Mouse (Mus musculus) hindbrain, embryonic 11.5 days (tissue): ENCODE measurements at regions not wholly inside any gene's neighbourhood (a gene's known extent, or its start where the extent isn't known, plus 50 kb on each side); places are given as distances from the start of the nearest gene placed in this dataset.

Experiments
- ATAC-seq: fragments of 200-750 bp; cut with Nextera tagmentation; 2 replicates; pipeline ENCODE4 v1.8.0; 2017; ENCODE audit warnings: mild to moderate bottlenecking, moderate TSS enrichment, moderate library complexity; ENCODE audit not compliant: low FRiP score
- DNase-seq: peaks from one replicate; pipeline ENCODE4 v3.0.0-alpha.2; 2015; ENCODE audit warnings: low spot score
- H3K27ac ChIP-seq: fragments of 300-500 bp; sonication (generic); 2 replicates; pipeline ENCODE4 v1.5.1; 2014; ENCODE audit warnings: mild to moderate bottlenecking, low read depth, low read length
- H3K27me3 ChIP-seq: fragments of 300-500 bp; sonication (generic); 2 replicates; pipeline ENCODE4 v1.6.1; 2014; ENCODE audit warnings: mild to moderate bottlenecking, low read length, moderate library complexity, mixed read lengths; ENCODE audit not compliant: control insufficient read depth, insufficient read depth
- H3K36me3 ChIP-seq: fragments of 300-500 bp; sonication (generic); 2 replicates; pipeline ENCODE4 v1.6.1; 2014; ENCODE audit warnings: mild to moderate bottlenecking, low read length, moderate library complexity, mixed read lengths; ENCODE audit not compliant: control insufficient read depth, insufficient read depth
- H3K4me1 ChIP-seq: fragments of 300-500 bp; sonication (generic); replicated peaks from 2 replicates; pipeline ENCODE4 v1.6.1; 2014; ENCODE audit warnings: low read length, mixed read lengths; ENCODE audit not compliant: control insufficient read depth, insufficient read depth
- H3K4me2 ChIP-seq: fragments of 300-500 bp; sonication (generic); replicated peaks from 2 replicates; pipeline ENCODE4 v1.6.1; 2014; ENCODE audit warnings: mild to moderate bottlenecking, low read depth, low read length
- H3K4me3 ChIP-seq: fragments of 300-500 bp; sonication (generic); 2 replicates; pipeline ENCODE4 v1.5.1; 2014; ENCODE audit warnings: low read depth, low read length
- H3K9ac ChIP-seq: fragments of 300-500 bp; sonication (generic); 2 replicates; pipeline ENCODE4 v1.6.1; 2014; ENCODE audit warnings: low read depth, low read length
- H3K9me3 ChIP-seq: fragments of 300-500 bp; sonication (generic); 2 replicates; pipeline ENCODE4 v1.6.1; 2016; ENCODE audit warnings: low read length; ENCODE audit not compliant: control insufficient read depth
- WGBS: fragments of 180-500 bp; shearing (Covaris S2); extraction: QIAGEN DNeasy Blood & Tissue Kit; methylation state at CpG from one replicate; pipeline ENCODE4 v1.1.7; 2014; 5-methylcytosine and 5-hydroxymethylcytosine counted together

- no peaks in the 10 kb centered on the region for H3K27me3 ChIP-seq
- no peak overlapping the region for H3K9ac ChIP-seq
- no peak for DNase-seq
- H3K27ac ChIP-seq: no peak overlapping the region
- H3K36me3 ChIP-seq: no peaks in the 10 kb centered on the region
- H3K4me1 ChIP-seq: no peaks in the 10 kb centered on the region
- no peak overlapping the region for H3K4me3 ChIP-seq
- ATAC-seq: no peak
- H3K4me2 ChIP-seq: no peak overlapping the region
- WGBS: 88% methylated on average over 2 of the region's 2 CpGs
- no peaks in the 10 kb centered on the region for H3K9me3 ChIP-seq
Measured at GRCm38 (mm10) chr12:44145321-44145720, 64.8 kb downstream of the Dnajb9 start.

GRCm38 (mm10) chr12:44139026-44139425, 71.1 kb downstream of the Dnajb9 start:
- no peaks in the 10 kb centered on the region for H3K27me3 ChIP-seq
- no peaks in the 10 kb centered on the region for H3K9me3 ChIP-seq
- H3K9ac ChIP-seq: no peak overlapping the region
- WGBS: 83% methylated on average over 1 of the region's 1 CpGs
- no peak overlapping the region for H3K4me3 ChIP-seq
- H3K4me2 ChIP-seq: no peak overlapping the region
- no peaks in the 10 kb centered on the region for H3K4me1 ChIP-seq
- no peaks in the 10 kb centered on the region for H3K36me3 ChIP-seq
- no peak for ATAC-seq
- no peak overlapping the region for H3K27ac ChIP-seq
- no peak for DNase-seq

GRCm38 (mm10) chr12:44128874-44129273, 81.3 kb downstream of the Dnajb9 start:
- Histone ChIP-seq H3K27me3 (no peaks in the 10 kb centered on the region), H3K9ac (no peak overlapping the region), H3K4me1 (no peaks in the 10 kb centered on the region), H3K4me3 (no peak overlapping the region), H3K27ac (no peak overlapping the region), H3K36me3 (no peaks in the 10 kb centered on the region), H3K4me2 (no peak overlapping the region), H3K9me3 (no peaks in the 10 kb centered on the region)
- WGBS: 88% methylated on average over 8 of the region's 8 CpGs
- no peak for DNase-seq
- ATAC-seq: no peak

GRCm38 (mm10) chr12:44105085-44105484, 105.0 kb downstream of the Dnajb9 start:
- peak; percentile 20 for DNase-seq
- WGBS: 54% methylated on average over 2 of the region's 2 CpGs

GRCm38 (mm10) chr12:44099188-44099587, 110.9 kb downstream of the Dnajb9 start:
- H3K4me3 ChIP-seq: no peak overlapping the region
- H3K27me3 ChIP-seq: no peaks in the 10 kb centered on the region
- H3K27ac ChIP-seq: no peak overlapping the region
- DNase-seq (no peak), ATAC-seq (no peak)
- WGBS: 86% methylated on average over 1 of the region's 1 CpGs
- H3K36me3 ChIP-seq: no peaks in the 10 kb centered on the region
- H3K4me1 ChIP-seq: no peaks in the 10 kb centered on the region
- H3K4me2 ChIP-seq: no peak overlapping the region
- H3K9me3 ChIP-seq: no peaks in the 10 kb centered on the region
- no peak overlapping the region for H3K9ac ChIP-seq

More at GRCm38 (mm10) chr12:44105085-44105484, 105.0 kb downstream of the Dnajb9 start:
- Histone ChIP-seq H3K36me3 (no peaks in the 10 kb centered on the region), H3K9me3 (no peaks in the 10 kb centered on the region), H3K27ac (no peak overlapping the region), H3K27me3 (no peaks in the 10 kb centered on the region), H3K4me2 (no peak overlapping the region), H3K4me1 (no peaks in the 10 kb centered on the region), H3K9ac (no peak overlapping the region), H3K4me3 (no peak overlapping the region)
- ATAC-seq: no peak

- H3K4me2 ChIP-seq: no peak overlapping the region
- H3K36me3 ChIP-seq: no peaks in the 10 kb centered on the region
- WGBS: 90% methylated on average over 5 of the region's 5 CpGs
- H3K27me3 ChIP-seq: no peaks in the 10 kb centered on the region
- ATAC-seq (no peak), DNase-seq (no peak)
- no peak overlapping the region for H3K9ac ChIP-seq
- H3K9me3 ChIP-seq: no peaks in the 10 kb centered on the region
- H3K27ac ChIP-seq: no peak overlapping the region
- no peaks in the 10 kb centered on the region for H3K4me1 ChIP-seq
- H3K4me3 ChIP-seq: no peak overlapping the region
Measured at GRCm38 (mm10) chr12:44071766-44072165, 138.4 kb downstream of the Dnajb9 start.

- Histone ChIP-seq H3K4me2 (no peak overlapping the region), H3K27me3 (no peaks in the 10 kb centered on the region), H3K4me1 (no peaks in the 10 kb centered on the region), H3K27ac (no peak overlapping the region), H3K4me3 (no peak overlapping the region), H3K36me3 (no peaks in the 10 kb centered on the region), H3K9ac (no peak overlapping the region), H3K9me3 (no peaks in the 10 kb centered on the region)
- DNase-seq (no peak), ATAC-seq (no peak)
- WGBS: 95% methylated on average over 2 of the region's 2 CpGs
Measured at GRCm38 (mm10) chr12:44056493-44057163, 153.5 kb downstream of the Dnajb9 start.

- DNase-seq: no peak
- no peak overlapping the region for H3K4me2 ChIP-seq
- no peaks in the 10 kb centered on the region for H3K27me3 ChIP-seq
- H3K36me3 ChIP-seq: no peaks in the 10 kb centered on the region
- no peak overlapping the region for H3K4me3 ChIP-seq
- H3K27ac ChIP-seq: no peak overlapping the region
- WGBS: 77% methylated on average over 2 of the region's 2 CpGs
- H3K4me1 ChIP-seq: no peaks in the 10 kb centered on the region
- H3K9me3 ChIP-seq: no peaks in the 10 kb centered on the region
- H3K9ac ChIP-seq: no peak overlapping the region
- ATAC-seq: no peak
Measured at GRCm38 (mm10) chr12:44045806-44046205, 164.3 kb downstream of the Dnajb9 start.

GRCm38 (mm10) chr12:44044388-44045105, 165.6 kb downstream of the Dnajb9 start:
- ATAC-seq (no peak), DNase-seq (no peak)
- H3K27me3 ChIP-seq: no peaks in the 10 kb centered on the region
- H3K9me3 ChIP-seq: no peaks in the 10 kb centered on the region
- H3K27ac ChIP-seq: no peak overlapping the region
- H3K4me2 ChIP-seq: no peak overlapping the region
- H3K4me1 ChIP-seq: no peaks in the 10 kb centered on the region
- H3K36me3 ChIP-seq: no peaks in the 10 kb centered on the region
- WGBS: 70% methylated on average over 14 of the region's 14 CpGs
- H3K4me3 ChIP-seq: no peak overlapping the region
- no peak overlapping the region for H3K9ac ChIP-seq
